Mouse (Mus musculus) G1E (cell line): ENCODE measurements around the gene Gm49027.

ENCODE experiments used
- CTCF ChIP-seq: IDR thresholded peaks from 2 replicates; pipeline ENCODE4 v1.5.1; 2012; ENCODE audit warnings: low read depth, low read length, inconsistent platforms, mixed read lengths
- GATA1 ChIP-seq: IDR thresholded peaks from 2 replicates; pipeline ENCODE4 v1.6.1; 2012; ENCODE audit warnings: borderline replicate concordance, low read length, inconsistent platforms, mixed read lengths
- GATA2 ChIP-seq: IDR thresholded peaks from 2 replicates; pipeline ENCODE4 v1.6.1; 2012; ENCODE audit warnings: low read depth, low read length, inconsistent platforms, borderline replicate concordance
- POLR2AphosphoS5 ChIP-seq: IDR thresholded peaks from 2 replicates; pipeline ENCODE4 v1.6.1; 2012; ENCODE audit warnings: low read depth, low read length, inconsistent platforms; ENCODE audit not compliant: insufficient replicate concordance
- TAL1 ChIP-seq: conservative IDR thresholded peaks from 2 replicates; pipeline ENCODE4 v1.6.1; 2012; ENCODE audit warnings: low read depth, low read length, inconsistent platforms, mixed read lengths

GRCm38 (mm10) chr5:123514871-123515270, 10.4 kb downstream of the Gm49027 start:
- TF ChIP-seq CTCF (no peak), GATA1 (no peak), POLR2AphosphoS5 (no peak), TAL1 (no peak), GATA2 (no peak)
